In the genomic region with DNA sequence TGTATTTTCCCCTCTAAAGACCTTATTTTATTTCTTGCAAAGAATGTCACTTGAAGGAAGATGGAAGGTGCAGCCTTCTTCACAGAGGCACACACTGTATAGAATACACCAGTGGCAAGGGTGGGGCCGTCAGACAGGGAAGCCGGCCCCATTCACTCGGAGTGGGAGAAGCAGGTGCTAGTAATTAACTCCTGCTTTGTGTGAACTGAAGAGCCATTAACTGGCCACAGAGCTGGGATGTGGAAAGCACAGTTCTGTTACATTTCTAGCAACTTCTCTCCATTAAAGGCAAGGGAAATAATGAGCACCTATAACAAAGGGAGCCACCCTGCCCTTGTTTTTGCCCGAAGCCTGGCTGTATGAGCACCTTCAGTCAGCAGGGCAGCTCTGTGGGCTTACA, we compare ENCODE assay signal across 19 mouse cellular contexts.
"Had no signal": no experiment of that assay in that cellular context is flagged by ENCODE, and none has a peak within 500 bp of the region (broad histone marks: within the 10 kb centered on the region; RNA-seq: fewer than 3 reads in every experiment).

No protein-coding gene starts in this region.

- ATAC-seq: liver, postnatal 0 days; midbrain, embryonic 16.5 days had no signal

- H3K27ac ChIP-seq: kidney, postnatal 0 days; layer of hippocampus, adult 2 months; limb, embryonic 15.5 days; liver, embryonic 13.5 days; lung, embryonic 15.5 days; macrophage; midbrain, embryonic 12.5 days had no signal

- DNase-seq: kidney, adult 9 months; kidney, postnatal 36 days; left cerebral cortex, postnatal 4 days; liver, embryonic 13.5 days; liver, postnatal 0 days; lung, postnatal 14 days; retina, postnatal 1 day; right cerebral cortex, postnatal 4 days; spleen, adult 18-20 months; thymus, adult 18-20 months; thymus, postnatal 14 days had no signal

- H3K4me3 ChIP-seq: layer of hippocampus, adult 2 months; limb, embryonic 15.5 days; liver, embryonic 13.5 days; lung, embryonic 15.5 days; megakaryocyte, embryonic 14.5 days; midbrain, embryonic 12.5 days had no signal

- H3K9ac ChIP-seq: limb, embryonic 15.5 days; liver, embryonic 13.5 days; liver, postnatal 0 days; lung, embryonic 15.5 days; midbrain, embryonic 12.5 days had no signal

- H3K36me3 ChIP-seq: limb, embryonic 15.5 days; liver, embryonic 13.5 days; lung, embryonic 15.5 days; midbrain, embryonic 12.5 days had no signal

- H3K4me2 ChIP-seq: limb, embryonic 15.5 days; liver, embryonic 13.5 days; lung, embryonic 15.5 days; midbrain, embryonic 12.5 days had no signal

- H3K27me3 ChIP-seq: limb, embryonic 15.5 days; liver, embryonic 13.5 days; lung, embryonic 15.5 days; midbrain, embryonic 12.5 days had no signal

- H3K4me1 ChIP-seq: liver, embryonic 13.5 days; megakaryocyte, embryonic 14.5 days had no signal

- H3K9me3 ChIP-seq: limb, embryonic 15.5 days; liver, embryonic 13.5 days; lung, embryonic 15.5 days; midbrain, embryonic 12.5 days had no signal
